Mouse (Mus musculus): ENCODE data around the gene Hist1h1a.

- TF ChIP-seq TAL1 (conservative IDR thresholded peaks at IDR 0.05; ENCODE audit: low read depth, low read length), result no peak
- TF ChIP-seq GATA1 (IDR thresholded peaks at IDR 0.05; ENCODE audit: borderline replicate concordance, low read length), result no peak
- no peak for TF ChIP-seq CTCF (IDR thresholded peaks at IDR 0.05; ENCODE audit: low read depth, low read length)
Observed at GRCm38 (mm10) chr13:23730479-23730878, 33.0 kb upstream of the Hist1h1a start.
